Mouse (Mus musculus): Measurements from ENCODE around the gene 2610028H24Rik. TPM values are rescaled to one million over a fixed set of nuclear protein-coding genes. Genes with fewer than 3 reads are reported as not detected.

The 2610028H24Rik gene
- total and polyA plus RNA-seq, 2 experiments from 2014 or later = not detected

DNA sequence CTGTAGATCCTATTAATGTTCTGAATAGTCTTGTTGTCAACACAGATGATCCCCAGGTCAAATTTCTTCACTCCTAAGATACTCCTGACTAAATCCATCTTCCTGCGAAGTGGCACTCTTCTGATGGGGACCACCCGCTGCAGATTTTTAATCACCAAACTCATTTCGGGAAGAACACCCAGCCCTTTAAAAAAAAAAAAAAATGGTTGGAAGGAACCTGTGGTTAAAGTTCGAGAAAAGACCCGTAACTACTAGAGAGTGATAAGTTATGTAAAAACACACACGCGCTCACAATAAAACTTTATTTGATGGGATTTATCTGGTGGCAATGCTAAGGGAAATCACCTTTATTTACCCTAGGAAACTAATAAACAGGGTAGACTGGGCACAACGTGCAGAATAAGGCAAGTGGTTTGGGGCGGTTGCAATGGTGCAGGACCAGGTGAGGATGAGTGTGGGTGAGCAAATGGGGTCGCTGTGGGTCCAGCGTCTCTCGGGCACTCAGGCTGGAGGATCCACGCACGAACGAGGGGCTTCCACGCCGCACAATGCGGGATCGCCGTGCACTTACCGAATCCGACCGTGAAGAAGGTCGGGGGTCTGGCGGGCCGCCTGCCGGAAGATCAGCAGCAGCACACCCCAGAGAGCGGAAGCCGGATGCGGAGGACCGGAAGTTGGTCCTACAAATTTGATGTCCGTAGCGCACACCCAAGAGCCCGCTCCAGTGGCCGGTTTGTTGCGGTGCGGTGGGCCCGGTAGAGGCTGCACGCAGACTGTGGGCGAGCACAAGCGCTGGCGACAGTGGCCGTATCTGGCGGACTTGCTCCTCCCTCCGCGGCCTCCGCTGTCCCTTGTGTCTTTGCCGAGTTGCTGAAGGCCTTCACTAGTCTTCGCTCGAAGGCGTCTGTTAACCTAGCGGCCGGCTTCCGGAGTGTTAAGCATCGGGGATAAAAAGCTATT, 19.6 kb downstream of the 2610028H24Rik start, which contains the start of the genes Mcm3ap and Ybey:
Gene Mcm3ap (plus strand): TSS at position 725 of the 960 bp plus-strand sequence.
Gene Ybey (minus strand): TSS at position 912 of the 960 bp plus-strand sequence.
- Histone ChIP-seq H3K9ac (replicated peaks; ENCODE audit: low read depth, low read length) (peak within 1 kb of the TSS; percentile 86), H3K4me3 (ENCODE audit: low read depth, low read length) (peak within 1 kb of the TSS; percentile 77), H3K4me1 (ENCODE audit: control insufficient read depth, insufficient read depth) (no peaks in the 10 kb centered on the region), H3K27me3 (ENCODE audit: control insufficient read depth, insufficient read depth, low read length) (no peaks in the 10 kb centered on the region), H3K36me3 (replicated peaks; ENCODE audit: control insufficient read depth, insufficient read depth, low read length) (peaks cover 27% of the 10 kb centered on the region), H3K4me2 (ENCODE audit: low read depth, low read length) (peak within 1 kb of the TSS; percentile 73), H3K27ac (ENCODE audit: low read depth) (peak within 1 kb of the TSS; percentile 87), H3K9me3 (replicated peaks; ENCODE audit: control insufficient read depth, low read length) (no peaks in the 10 kb centered on the region)
- under 1% methylated on average over 55 of the region's 55 CpGs for WGBS
- DNase-seq (ENCODE audit: low spot score) = peak; percentile 90
- TF ChIP-seq CTCF (IDR thresholded peaks at IDR 0.05; ENCODE audit: low read depth) (peak; percentile 30), EP300 (IDR thresholded peaks at IDR 0.05; ENCODE audit: low read depth) (peak; percentile 59; the same call in 1 of the 2 replicates)
- ATAC-seq (ENCODE audit: insufficient read depth, low read depth) = peak; percentile 96

DNA sequence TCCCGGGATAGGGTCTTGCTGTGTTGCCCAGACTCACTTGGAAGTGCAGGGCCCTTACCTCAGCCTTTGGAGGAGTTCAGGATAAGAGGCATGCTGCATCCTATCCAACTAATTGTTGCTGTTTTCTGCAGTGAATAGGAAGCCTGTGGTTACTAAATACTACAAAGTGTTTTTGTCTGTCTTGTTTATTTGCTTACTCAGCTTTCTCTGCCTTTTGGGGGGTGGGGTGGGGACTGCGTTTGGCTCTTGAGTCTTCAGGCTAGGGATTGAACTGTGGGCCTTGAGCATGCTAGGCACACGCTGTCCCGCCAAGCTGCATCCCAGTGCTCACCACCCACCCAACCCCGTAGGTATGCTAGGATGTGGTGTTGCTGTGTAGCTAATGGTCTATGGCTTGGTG, 24.9 kb downstream of the 2610028H24Rik start:
- no peak overlapping the region for H3K9ac ChIP-seq (replicated peaks; ENCODE audit: low read depth, low read length)
- no peaks in the 10 kb centered on the region for H3K9me3 ChIP-seq (replicated peaks; ENCODE audit: control insufficient read depth, low read length)
- H3K4me2 ChIP-seq (ENCODE audit: low read depth, low read length) = no peak overlapping the region
- H3K4me3 ChIP-seq (ENCODE audit: low read depth, low read length) = no peak overlapping the region
- 82% methylated on average over 5 of the region's 5 CpGs for WGBS
- TF ChIP-seq CTCF (IDR thresholded peaks at IDR 0.05; ENCODE audit: low read depth) = no peak
- no peak for TF ChIP-seq EP300 (IDR thresholded peaks at IDR 0.05; ENCODE audit: low read depth)
- H3K36me3 ChIP-seq (replicated peaks; ENCODE audit: control insufficient read depth, insufficient read depth, low read length) = peaks cover 72% of the 10 kb centered on the region
- H3K27ac ChIP-seq (ENCODE audit: low read depth) = no peak overlapping the region
- no peaks in the 10 kb centered on the region for H3K27me3 ChIP-seq (ENCODE audit: control insufficient read depth, insufficient read depth, low read length)
- ATAC-seq (ENCODE audit: insufficient read depth, low read depth) (no peak), DNase-seq (ENCODE audit: low spot score) (no peak)
- no peaks in the 10 kb centered on the region for H3K4me1 ChIP-seq (ENCODE audit: control insufficient read depth, insufficient read depth)

DNA sequence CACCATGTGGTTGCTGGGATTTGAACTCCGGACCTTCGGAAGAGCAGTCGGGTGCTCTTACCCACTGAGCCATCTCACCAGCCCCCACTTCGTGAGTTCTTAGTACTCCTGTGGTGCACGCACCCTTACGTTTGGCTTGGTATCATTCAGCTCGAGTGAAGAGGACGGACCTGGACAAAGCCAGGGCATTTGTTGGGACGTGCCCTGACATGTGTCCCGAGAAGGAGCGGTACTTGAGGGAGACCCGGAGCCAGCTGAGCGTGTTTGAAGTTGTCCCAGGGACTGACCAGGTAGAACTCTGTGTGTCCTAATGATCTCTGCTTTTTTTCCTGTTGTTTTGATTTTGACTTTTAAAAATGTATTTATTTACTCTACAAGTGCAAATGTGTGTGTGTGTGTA, 32.0 kb downstream of the 2610028H24Rik start:
- Histone ChIP-seq H3K36me3 (replicated peaks; ENCODE audit: control insufficient read depth, insufficient read depth, low read length) (peaks cover 97% of the 10 kb centered on the region), H3K4me2 (ENCODE audit: low read depth, low read length) (no peak overlapping the region), H3K4me1 (ENCODE audit: control insufficient read depth, insufficient read depth) (no peaks in the 10 kb centered on the region), H3K27me3 (ENCODE audit: control insufficient read depth, insufficient read depth, low read length) (no peaks in the 10 kb centered on the region), H3K9me3 (replicated peaks; ENCODE audit: control insufficient read depth, low read length) (no peaks in the 10 kb centered on the region), H3K9ac (replicated peaks; ENCODE audit: low read depth, low read length) (no peak overlapping the region), H3K27ac (ENCODE audit: low read depth) (peak overlapping the region; percentile 35; the same call in 1 of the 2 replicates), H3K4me3 (ENCODE audit: low read depth, low read length) (no peak overlapping the region)
- TF ChIP-seq CTCF (IDR thresholded peaks at IDR 0.05; ENCODE audit: low read depth) (no peak), EP300 (IDR thresholded peaks at IDR 0.05; ENCODE audit: low read depth) (no peak)
- ATAC-seq (ENCODE audit: insufficient read depth, low read depth) (no peak), DNase-seq (ENCODE audit: low spot score) (no peak)
- 88% methylated on average over 12 of the region's 13 CpGs for WGBS

DNA sequence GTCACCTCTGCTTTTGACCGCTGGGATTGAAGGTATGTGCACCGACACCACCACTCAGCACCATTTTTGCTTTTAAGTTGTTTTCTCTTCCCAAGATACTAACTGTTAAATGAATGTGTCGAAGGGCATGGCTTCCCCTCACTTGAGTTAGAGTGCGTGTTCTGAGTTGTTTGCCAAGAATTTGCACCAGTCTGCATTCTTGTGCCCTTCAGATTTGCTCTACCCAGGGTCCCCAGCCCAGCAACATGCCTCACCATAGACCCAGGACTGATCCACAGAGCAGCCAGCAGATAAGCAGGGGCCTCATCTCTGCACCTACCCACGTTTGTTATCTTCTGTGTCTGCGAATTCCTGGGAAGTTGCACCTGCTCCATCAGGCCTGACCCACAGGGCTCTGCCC, 32.6 kb downstream of the 2610028H24Rik start:
- H3K36me3 ChIP-seq (replicated peaks; ENCODE audit: control insufficient read depth, insufficient read depth, low read length) = peaks cover 97% of the 10 kb centered on the region
- 31% methylated on average over 6 of the region's 6 CpGs for WGBS
- H3K27ac ChIP-seq (ENCODE audit: low read depth) = 0 out of 2 replicates have a peak overlapping the region, but pooled peaks have one; percentile 35

DNA sequence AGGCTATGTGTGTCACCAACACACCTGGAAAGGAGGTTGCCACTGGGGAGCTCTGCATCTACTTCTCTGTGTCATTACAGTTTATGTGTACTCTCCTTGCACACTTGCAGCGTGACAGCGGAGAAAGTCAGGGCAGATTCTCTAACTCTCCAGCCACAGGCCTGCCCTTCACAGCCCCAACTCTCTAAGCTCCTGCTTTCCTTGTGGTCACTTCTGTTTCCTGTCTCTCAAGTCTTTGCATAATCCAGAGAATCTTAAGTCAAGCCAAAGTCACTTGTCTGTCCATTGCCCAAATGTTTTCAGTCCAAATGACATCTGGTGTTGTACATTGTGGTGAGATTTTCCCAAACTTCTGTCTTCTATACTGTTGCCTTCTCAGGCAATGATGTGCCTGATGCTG, 37.4 kb downstream of the 2610028H24Rik start:
- ATAC-seq (ENCODE audit: insufficient read depth, low read depth) = no peak
- TF ChIP-seq CTCF (IDR thresholded peaks at IDR 0.05; ENCODE audit: low read depth) (no peak), EP300 (IDR thresholded peaks at IDR 0.05; ENCODE audit: low read depth) (no peak)
- no peak overlapping the region for H3K27ac ChIP-seq (ENCODE audit: low read depth)
- H3K9ac ChIP-seq (replicated peaks; ENCODE audit: low read depth, low read length) = no peak overlapping the region
- no peak overlapping the region for H3K4me2 ChIP-seq (ENCODE audit: low read depth, low read length)
- peaks cover 96% of the 10 kb centered on the region for H3K36me3 ChIP-seq (replicated peaks; ENCODE audit: control insufficient read depth, insufficient read depth, low read length)
- no peak overlapping the region for H3K4me3 ChIP-seq (ENCODE audit: low read depth, low read length)
- H3K27me3 ChIP-seq (ENCODE audit: control insufficient read depth, insufficient read depth, low read length) = no peaks in the 10 kb centered on the region
- 92% methylated on average over 2 of the region's 2 CpGs for WGBS
- no peaks in the 10 kb centered on the region for H3K9me3 ChIP-seq (replicated peaks; ENCODE audit: control insufficient read depth, low read length)
- H3K4me1 ChIP-seq (ENCODE audit: control insufficient read depth, insufficient read depth) = no peaks in the 10 kb centered on the region
- DNase-seq (ENCODE audit: low spot score) = no peak

More for the DNA sequence above, 32.6 kb downstream of the 2610028H24Rik start:
- Histone ChIP-seq H3K4me2 (ENCODE audit: low read depth, low read length) (no peak overlapping the region), H3K9me3 (replicated peaks; ENCODE audit: control insufficient read depth, low read length) (no peaks in the 10 kb centered on the region), H3K4me3 (ENCODE audit: low read depth, low read length) (no peak overlapping the region), H3K9ac (replicated peaks; ENCODE audit: low read depth, low read length) (no peak overlapping the region), H3K27me3 (ENCODE audit: control insufficient read depth, insufficient read depth, low read length) (no peaks in the 10 kb centered on the region), H3K4me1 (ENCODE audit: control insufficient read depth, insufficient read depth) (no peaks in the 10 kb centered on the region)
- TF ChIP-seq CTCF (IDR thresholded peaks at IDR 0.05; ENCODE audit: low read depth) = no peak
- no peak for TF ChIP-seq EP300 (IDR thresholded peaks at IDR 0.05; ENCODE audit: low read depth)
- peak; percentile 55 for ATAC-seq (ENCODE audit: insufficient read depth, low read depth)
- DNase-seq (ENCODE audit: low spot score) = peak; percentile 32
